Mouse (Mus musculus): ENCODE measurements around the gene Kcnd3. TPM values are rescaled to one million over a fixed set of nuclear protein-coding genes. Genes with fewer than 3 reads are reported as not detected.
"Not testable (repeated sequence)": the region's sequence is repeated elsewhere in the genome, so short reads cannot be mapped to it uniquely, and the experiment has no call there.

The Kcnd3 gene
- polyA plus RNA-seq, 1 experiment, result 42.2 TPM

- H3K4me3 ChIP-seq (ENCODE audit: insufficient read depth, low read depth, low read length), result no peak overlapping the region
- 80% methylated on average over 5 of the region's 5 CpGs for WGBS
- no peak for TF ChIP-seq POLR2A (IDR thresholded peaks at IDR 0.05; ENCODE audit: insufficient read depth, low read depth, low read length)
- no peak for TF ChIP-seq CTCF (IDR thresholded peaks at IDR 0.05; ENCODE audit: insufficient read depth, low read depth, low read length)
- peaks cover 22% of the 10 kb centered on the region for H3K4me1 ChIP-seq (ENCODE audit: control insufficient read depth, insufficient read depth, low read length)
- H3K27ac ChIP-seq (ENCODE audit: insufficient read depth, low read depth, low read length), result no peak overlapping the region
Measured at GRCm38 (mm10) chr3:105697148-105697441, 245.0 kb downstream of the Kcnd3 start.

- H3K4me1 ChIP-seq (ENCODE audit: control insufficient read depth, insufficient read depth, low read length), result peaks cover 20% of the 10 kb centered on the region
- H3K27ac ChIP-seq (ENCODE audit: insufficient read depth, low read depth, low read length), result no peak overlapping the region
- WGBS, result 89% methylated on average over 1 of the region's 1 CpGs
- H3K4me3 ChIP-seq (ENCODE audit: insufficient read depth, low read depth, low read length), result no peak overlapping the region
- TF ChIP-seq POLR2A (IDR thresholded peaks at IDR 0.05; ENCODE audit: insufficient read depth, low read depth, low read length) (no peak), CTCF (IDR thresholded peaks at IDR 0.05; ENCODE audit: insufficient read depth, low read depth, low read length) (no peak)
Measured at GRCm38 (mm10) chr3:105698311-105698710, 246.2 kb downstream of the Kcnd3 start.

GRCm38 (mm10) chr3:105699241-105699933 lies 247.3 kb downstream of the Kcnd3 start:
- peaks cover 17% of the 10 kb centered on the region for H3K4me1 ChIP-seq (ENCODE audit: control insufficient read depth, insufficient read depth, low read length)
- TF ChIP-seq POLR2A (IDR thresholded peaks at IDR 0.05; ENCODE audit: insufficient read depth, low read depth, low read length) (no peak), CTCF (IDR thresholded peaks at IDR 0.05; ENCODE audit: insufficient read depth, low read depth, low read length) (no peak)
- H3K4me3 ChIP-seq (ENCODE audit: insufficient read depth, low read depth, low read length), result no peak overlapping the region
- H3K27ac ChIP-seq (ENCODE audit: insufficient read depth, low read depth, low read length), result no peak overlapping the region
- WGBS, result 63% methylated on average over 3 of the region's 3 CpGs

GRCm38 (mm10) chr3:105700786-105701185 lies 248.7 kb downstream of the Kcnd3 start:
- H3K4me1 ChIP-seq (ENCODE audit: control insufficient read depth, insufficient read depth, low read length), result peaks cover 11% of the 10 kb centered on the region
- 61% methylated on average over 1 of the region's 1 CpGs for WGBS
- not testable (repeated sequence) for H3K4me3 ChIP-seq (ENCODE audit: insufficient read depth, low read depth, low read length); H3K27ac ChIP-seq (ENCODE audit: insufficient read depth, low read depth, low read length)

- WGBS, result 83% methylated on average over 5 of the region's 5 CpGs
- Histone ChIP-seq H3K27ac (ENCODE audit: insufficient read depth, low read depth, low read length) (no peak overlapping the region), H3K4me3 (ENCODE audit: insufficient read depth, low read depth, low read length) (no peak overlapping the region), H3K4me1 (ENCODE audit: control insufficient read depth, insufficient read depth, low read length) (peaks cover 5% of the 10 kb centered on the region)
- TF ChIP-seq POLR2A (IDR thresholded peaks at IDR 0.05; ENCODE audit: insufficient read depth, low read depth, low read length) (no peak), CTCF (IDR thresholded peaks at IDR 0.05; ENCODE audit: insufficient read depth, low read depth, low read length) (no peak)
Measured at GRCm38 (mm10) chr3:105701399-105701798, 249.3 kb downstream of the Kcnd3 start.

- 68% methylated on average over 6 of the region's 6 CpGs for WGBS
- Histone ChIP-seq H3K4me3 (ENCODE audit: insufficient read depth, low read depth, low read length) (no peak overlapping the region), H3K4me1 (ENCODE audit: control insufficient read depth, insufficient read depth, low read length) (peaks cover 8% of the 10 kb centered on the region), H3K27ac (ENCODE audit: insufficient read depth, low read depth, low read length) (no peak overlapping the region)
- no peak for TF ChIP-seq CTCF (IDR thresholded peaks at IDR 0.05; ENCODE audit: insufficient read depth, low read depth, low read length)
Measured at GRCm38 (mm10) chr3:105703571-105703970, 251.4 kb downstream of the Kcnd3 start.

- 7% methylated on average over 42 of the region's 43 CpGs for WGBS
- TF ChIP-seq CTCF (IDR thresholded peaks at IDR 0.05; ENCODE audit: insufficient read depth, low read depth, low read length) (no peak), POLR2A (IDR thresholded peaks at IDR 0.05; ENCODE audit: insufficient read depth, low read depth, low read length) (no peak; the same call in 1 of the 2 replicates)
- Histone ChIP-seq H3K4me3 (ENCODE audit: insufficient read depth, low read depth, low read length) (peak within 1 kb of the TSS; percentile 66), H3K4me1 (ENCODE audit: control insufficient read depth, insufficient read depth, low read length) (peaks cover 8% of the 10 kb centered on the region), H3K27ac (ENCODE audit: insufficient read depth, low read depth, low read length) (peak within 1 kb of the TSS; percentile 60)
Measured at GRCm38 (mm10) chr3:105704031-105705008, 252.2 kb downstream of the Kcnd3 start, which contains the start of gene Inka2. Inka2 (plus strand) TSS chr3:105704599.

- H3K4me3 ChIP-seq (ENCODE audit: insufficient read depth, low read depth, low read length), result peak overlapping the region; percentile 66
- peak overlapping the region; percentile 60 for H3K27ac ChIP-seq (ENCODE audit: insufficient read depth, low read depth, low read length)
- H3K4me1 ChIP-seq (ENCODE audit: control insufficient read depth, insufficient read depth, low read length), result peaks cover 9% of the 10 kb centered on the region
- under 1% methylated on average over 28 of the region's 28 CpGs for WGBS
- TF ChIP-seq POLR2A (IDR thresholded peaks at IDR 0.05; ENCODE audit: insufficient read depth, low read depth, low read length), result no peak
- TF ChIP-seq CTCF (IDR thresholded peaks at IDR 0.05; ENCODE audit: insufficient read depth, low read depth, low read length), result no peak
Measured at GRCm38 (mm10) chr3:105705061-105705549, 253.0 kb downstream of the Kcnd3 start.

GRCm38 (mm10) chr3:105705561-105705960 lies 253.4 kb downstream of the Kcnd3 start:
- 46% methylated on average over 3 of the region's 3 CpGs for WGBS
- H3K4me1 ChIP-seq (ENCODE audit: control insufficient read depth, insufficient read depth, low read length), result peaks cover 14% of the 10 kb centered on the region

More at GRCm38 (mm10) chr3:105705561-105705960, 253.4 kb downstream of the Kcnd3 start:
- TF ChIP-seq CTCF (IDR thresholded peaks at IDR 0.05; ENCODE audit: insufficient read depth, low read depth, low read length), result no peak
- TF ChIP-seq POLR2A (IDR thresholded peaks at IDR 0.05; ENCODE audit: insufficient read depth, low read depth, low read length), result no peak
- peak overlapping the region; percentile 66 for H3K4me3 ChIP-seq (ENCODE audit: insufficient read depth, low read depth, low read length)
- peak overlapping the region; percentile 59 for H3K27ac ChIP-seq (ENCODE audit: insufficient read depth, low read depth, low read length)

Data from olfactory bulb, adult 2 months (tissue).